Comparison of ENCODE assay signal across 33 mouse cellular contexts in genomic region chr17:26841981-26842380, GRCm38 (mm10). TPM values are rescaled to one million over a fixed set of nuclear protein-coding genes. Genes with fewer than 3 reads are reported as not detected.
DNase-seq lines count a peak whose midpoint lies in the region; ATAC-seq lines count a peak whose summit lies in the region.
"Had no signal": no experiment of that assay in that cellular context is flagged by ENCODE, and none has a peak within 500 bp of the region (broad histone marks: within the 10 kb centered on the region; RNA-seq: fewer than 3 reads in every experiment).

No protein-coding gene starts in this region.

- WGBS in forebrain, embryonic 11.5 days = under 1% methylated on average over 5 of the region's 5 CpGs
- WGBS in forebrain, embryonic 13.5 days = 0% methylated on average over 5 of the region's 5 CpGs
- 3% methylated on average over 5 of the region's 5 CpGs for WGBS in midbrain, embryonic 11.5 days
- WGBS in midbrain, embryonic 15.5 days = 1% methylated on average over 5 of the region's 5 CpGs
- WGBS in heart, embryonic 13.5 days = 8% methylated on average over 5 of the region's 5 CpGs
- 5% methylated on average over 5 of the region's 5 CpGs for WGBS in limb, embryonic 10.5 days

- intact Hi-C loops in heart, postnatal 36 days (cut with DNase I) = loop anchor here (2.0 kb wide), 1 partner anchor 43 kb away; no protein-coding TSS in a partner anchor

- no peaks in the 10 kb centered on the region for H3K9me3 ChIP-seq in forebrain, embryonic 11.5 days (ENCODE audit: control insufficient read depth, low read length)
- no peaks in the 10 kb centered on the region for H3K9me3 ChIP-seq in forebrain, embryonic 13.5 days (replicated peaks)
- H3K9me3 ChIP-seq in midbrain, embryonic 11.5 days (ENCODE audit: control insufficient read depth, low read length) = no peaks in the 10 kb centered on the region
- H3K9me3 ChIP-seq in midbrain, embryonic 15.5 days = no peaks in the 10 kb centered on the region
- H3K9me3 ChIP-seq in heart, embryonic 13.5 days = no peaks in the 10 kb centered on the region
- H3K9me3 ChIP-seq in limb, embryonic 10.5 days (replicated peaks) = no peaks in the 10 kb centered on the region
- H3K9me3 ChIP-seq: kidney, embryonic 15.5 days; lung, embryonic 15.5 days; neural tube, embryonic 13.5 days had no signal

- ATAC-seq in forebrain, embryonic 11.5 days (replicated peaks; ENCODE audit: low FRiP score) = no peak
- ATAC-seq in forebrain, embryonic 13.5 days = no peak
- no peak for ATAC-seq in midbrain, embryonic 11.5 days (ENCODE audit: low FRiP score)
- ATAC-seq in midbrain, embryonic 15.5 days (replicated peaks) = no peak
- ATAC-seq in heart, embryonic 13.5 days (ENCODE audit: extremely low read depth, insufficient number of reproducible peaks, low FRiP score, low TSS enrichment) = no peak
- ATAC-seq: hindbrain, postnatal 0 days; intestine, embryonic 16.5 days; midbrain, embryonic 16.5 days; Patski had no signal

- no peak overlapping the region for H3K4me3 ChIP-seq in forebrain, embryonic 11.5 days (ENCODE audit: low read depth, low read length)
- H3K4me3 ChIP-seq in forebrain, embryonic 13.5 days = no peak overlapping the region
- no peak overlapping the region for H3K4me3 ChIP-seq in midbrain, embryonic 11.5 days (ENCODE audit: low read depth, low read length)
- no peak overlapping the region for H3K4me3 ChIP-seq in midbrain, embryonic 15.5 days
- H3K4me3 ChIP-seq in heart, embryonic 13.5 days = peak overlapping the region; percentile 80
- no peak overlapping the region for H3K4me3 ChIP-seq in limb, embryonic 10.5 days
- H3K4me3 ChIP-seq: myocyte; neural tube, embryonic 13.5 days had no signal

- H3K9ac ChIP-seq in forebrain, embryonic 11.5 days (ENCODE audit: low read length) = no peak overlapping the region
- no peak overlapping the region for H3K9ac ChIP-seq in forebrain, embryonic 13.5 days
- no peak overlapping the region for H3K9ac ChIP-seq in midbrain, embryonic 11.5 days (ENCODE audit: low read length)
- H3K9ac ChIP-seq in midbrain, embryonic 15.5 days = no peak overlapping the region
- peak overlapping the region; percentile 100 for H3K9ac ChIP-seq in heart, embryonic 13.5 days
- H3K9ac ChIP-seq: kidney, embryonic 15.5 days; liver, embryonic 14.5 days; lung, embryonic 15.5 days; neural tube, embryonic 13.5 days had no signal

- no peaks in the 10 kb centered on the region for H3K36me3 ChIP-seq in forebrain, embryonic 11.5 days (ENCODE audit: control insufficient read depth, insufficient read depth, low read length)
- H3K36me3 ChIP-seq in forebrain, embryonic 13.5 days (ENCODE audit: poor library complexity, severe bottlenecking) = no peaks in the 10 kb centered on the region
- H3K36me3 ChIP-seq in midbrain, embryonic 11.5 days (ENCODE audit: control insufficient read depth, insufficient read depth, low read length) = no peaks in the 10 kb centered on the region
- no peaks in the 10 kb centered on the region for H3K36me3 ChIP-seq in midbrain, embryonic 15.5 days (replicated peaks)
- peaks cover 25% of the 10 kb centered on the region for H3K36me3 ChIP-seq in heart, embryonic 13.5 days
- no peaks in the 10 kb centered on the region for H3K36me3 ChIP-seq in limb, embryonic 10.5 days
- H3K36me3 ChIP-seq: kidney, embryonic 15.5 days; lung, embryonic 15.5 days; neural tube, embryonic 13.5 days had no signal

- peaks cover 4% of the 10 kb centered on the region; the same call in 1 of the 2 replicates for H3K4me1 ChIP-seq in forebrain, embryonic 11.5 days (replicated peaks; ENCODE audit: control insufficient read depth, insufficient read depth, low read length)
- peaks cover 8% of the 10 kb centered on the region; the same call in 1 of the 2 replicates for H3K4me1 ChIP-seq in forebrain, embryonic 13.5 days
- 0 out of 2 replicates have a peak, but pooled peaks cover 3% of the 10 kb centered on the region for H3K4me1 ChIP-seq in midbrain, embryonic 11.5 days (ENCODE audit: control insufficient read depth, insufficient read depth, low read length)
- peaks cover 20% of the 10 kb centered on the region for H3K4me1 ChIP-seq in midbrain, embryonic 15.5 days
- H3K4me1 ChIP-seq in heart, embryonic 13.5 days = peaks cover 6% of the 10 kb centered on the region
- H3K4me1 ChIP-seq in limb, embryonic 10.5 days = peaks cover 20% of the 10 kb centered on the region

- peak; percentile 47 for DNase-seq in forebrain, embryonic 11.5 days (ENCODE audit: low spot score)
- DNase-seq in midbrain, embryonic 11.5 days (ENCODE audit: low spot score, missing footprints) = peak; percentile 90
- peak; percentile 10 to 21 for DNase-seq in heart, postnatal 36 days
- DNase-seq in kidney, postnatal 14 days = no peak
- DNase-seq in limb, embryonic 10.5 days (ENCODE audit: low spot score) = no peak
- DNase-seq: adrenal gland, adult 2 months; cerebellum, adult 11-12 months; cerebellum, postnatal 14 days; gastrocnemius, postnatal 36 days; layer of hippocampus, adult 9-11 months; lung, postnatal 4 days; right cerebral cortex, adult 18-20 months; right cerebral cortex, postnatal 4 days; thymus, adult 18-20 months; thymus, postnatal 36 days had no signal

- H3K4me2 ChIP-seq in forebrain, embryonic 11.5 days (ENCODE audit: low read depth, low read length, severe bottlenecking) = no peak overlapping the region
- H3K4me2 ChIP-seq in forebrain, embryonic 13.5 days = no peak overlapping the region
- no peak overlapping the region for H3K4me2 ChIP-seq in midbrain, embryonic 11.5 days
- H3K4me2 ChIP-seq in midbrain, embryonic 15.5 days = no peak overlapping the region
- peak overlapping the region; percentile 83 for H3K4me2 ChIP-seq in heart, embryonic 13.5 days
- H3K4me2 ChIP-seq: neural tube, embryonic 13.5 days had no signal

- H3K27me3 ChIP-seq in forebrain, embryonic 11.5 days (ENCODE audit: control insufficient read depth, insufficient read depth, low read length) = peaks cover 93% of the 10 kb centered on the region
- peaks cover 96% of the 10 kb centered on the region for H3K27me3 ChIP-seq in forebrain, embryonic 13.5 days
- H3K27me3 ChIP-seq in midbrain, embryonic 11.5 days (ENCODE audit: control insufficient read depth, insufficient read depth, low read length) = peaks cover 95% of the 10 kb centered on the region
- peaks cover 89% of the 10 kb centered on the region for H3K27me3 ChIP-seq in midbrain, embryonic 15.5 days (replicated peaks)
- peaks cover 90% of the 10 kb centered on the region for H3K27me3 ChIP-seq in heart, embryonic 13.5 days (replicated peaks)
- H3K27me3 ChIP-seq in limb, embryonic 10.5 days (ENCODE audit: low read depth, poor library complexity, severe bottlenecking) = peaks cover 100% of the 10 kb centered on the region

- H3K27ac ChIP-seq in forebrain, embryonic 11.5 days (ENCODE audit: low read depth, low read length) = no peak overlapping the region
- H3K27ac ChIP-seq in forebrain, embryonic 13.5 days = no peak overlapping the region
- H3K27ac ChIP-seq in midbrain, embryonic 11.5 days (ENCODE audit: low read depth, low read length) = no peak overlapping the region
- H3K27ac ChIP-seq in midbrain, embryonic 15.5 days = no peak overlapping the region
- H3K27ac ChIP-seq in heart, embryonic 13.5 days (replicated peaks) = peak overlapping the region; percentile 94
- H3K27ac ChIP-seq in limb, embryonic 10.5 days = no peak overlapping the region
- H3K27ac ChIP-seq: hindbrain, postnatal 0 days; kidney, embryonic 15.5 days; liver, embryonic 14.5 days; lung, embryonic 15.5 days; neural tube, embryonic 13.5 days had no signal

RNA-seq across cellular contexts. Expression of gene Nkx2-5, which starts 2.8 kb away (rescaled TPM):
- not detected in 2 replicates for polyA plus RNA-seq in forebrain, embryonic 11.5 days (2014; fragmentation: Nextera tagmentation; extraction: Ambion mirVana)
- polyA plus RNA-seq in forebrain, embryonic 13.5 days (2015; fragmentation: Nextera tagmentation; extraction: Ambion mirVana) = 0.53 TPM in 1 of 2 replicates, not detected in the other
- not detected in 2 replicates for polyA plus RNA-seq in midbrain, embryonic 11.5 days (2014; fragmentation: Nextera tagmentation; extraction: Ambion mirVana)
- polyA plus RNA-seq in midbrain, embryonic 15.5 days (2015; fragmentation: Nextera tagmentation; extraction: Ambion mirVana) = 0.10 and 0.92 TPM in 2 replicates
- 136 and 142 TPM in 2 replicates for polyA plus RNA-seq in heart, embryonic 13.5 days (2015; fragmentation: Nextera tagmentation; extraction: Ambion mirVana)
- total RNA-seq in heart, postnatal 36 days (2021) = 10 to 100 TPM; 80.7 TPM
- 0.10 and 0.14 TPM in 2 replicates for polyA plus RNA-seq in limb, embryonic 10.5 days (2016; fragmentation: Nextera tagmentation; extraction: Ambion mirVana)
- total RNA-seq: adrenal gland, adult 2 months; gastrocnemius, adult 18-20 months; gastrocnemius, postnatal 36 days; hematopoietic stem cell, adult 5-6 weeks; hindbrain, postnatal 0 days; left cerebral cortex, adult 18-20 months; left cerebral cortex, postnatal 25 days; megakaryocyte-erythroid progenitor cell, adult 5-6 weeks had no signal
- polyA plus RNA-seq: hindbrain, postnatal 0 days; kidney, embryonic 15.5 days; large intestine, adult 2 months; liver, embryonic 14.5 days; midbrain, embryonic 16.5 days; Patski had no signal

Comparison
In these comparisons a context has a peak if more than half of its experiments do, and no peak if none do; other contexts are left out.
1. DNase-seq: peak in forebrain, embryonic 11.5 days (single experiment), midbrain, embryonic 11.5 days (single experiment) and heart, postnatal 36 days (2 of 2); none in kidney, postnatal 14 days (single experiment) and limb, embryonic 10.5 days (single experiment).
2. RNA of gene Nkx2-5, which starts 2.8 kb away (polyA plus RNA-seq): 136 to 142 TPM in heart, embryonic 13.5 days; 0.10 to 0.14 TPM in limb, embryonic 10.5 days, 0.10 to 0.92 TPM in midbrain, embryonic 15.5 days, not detected in forebrain, embryonic 11.5 days, 0.53 TPM in forebrain, embryonic 13.5 days and not detected in midbrain, embryonic 11.5 days; every median in the first group is over 10 times any median in the second.